Mouse (Mus musculus): ENCODE results near the gene Fdxr. TPM values are rescaled to one million over a fixed set of nuclear protein-coding genes. Genes with fewer than 3 reads are reported as not detected.

Fdxr gene
- 5.7 and 6.2 TPM in 2 replicates for polyA plus RNA-seq (2015; fragmentation: Nextera tagmentation; extraction: Ambion mirVana)

GRCm38 (mm10) chr11:115276780-115277603, at the start of gene Fdxr:
Gene Fdxr, minus strand, starts transcription at chr11:115277050.

GRCm38 (mm10) chr11:115321906-115322693, 45.2 kb upstream of the Fdxr start, which contains the start of gene Ush1g:
Gene Ush1g, minus strand, starts transcription at chr11:115322041.

GRCm38 (mm10) chr11:115306863-115307262, 30.0 kb upstream of the Fdxr start, which contains the start of gene Otop2:
Gene Otop2, plus strand, starts transcription at chr11:115307163.

GRCm38 (mm10) chr11:115297214-115297826, 20.5 kb upstream of the Fdxr start, which contains the start of gene Fads6:
Gene Fads6, minus strand, starts transcription at chr11:115297663.

GRCm38 (mm10) chr11:115267061-115267883, 9.6 kb downstream of the Fdxr start, which contains the start of gene Grin2c:
Gene Grin2c, minus strand, starts transcription at chr11:115267243.

Small RNA genes within 50 kb of the gene (microRNA-seq; reads per million reads assigned to microRNA genes)
- not detected for gene Gm25837

Other genes with a start within 250 kb of the Fdxr start
- 0.16 TPM in 1 of 2 replicates, not detected in the other for gene Cd300ld5, start 239.3 kb downstream of the Fdxr start, polyA plus RNA-seq (2015; fragmentation: Nextera tagmentation; extraction: Ambion mirVana)
- gene Cd300ld3, start 228.6 kb downstream of the Fdxr start, polyA plus RNA-seq (2015; fragmentation: Nextera tagmentation; extraction: Ambion mirVana): not detected in 2 replicates
- gene Cd300e, start 214.9 kb downstream of the Fdxr start, polyA plus RNA-seq (2015; fragmentation: Nextera tagmentation; extraction: Ambion mirVana): not detected in 2 replicates
- 0.52 and 0.54 TPM in 2 replicates for gene Rab37, start 185.6 kb downstream of the Fdxr start, polyA plus RNA-seq (2015; fragmentation: Nextera tagmentation; extraction: Ambion mirVana)
- 1.1 and 9.2 TPM in 2 replicates for gene Cd300lf, start 143.1 kb downstream of the Fdxr start, polyA plus RNA-seq (2015; fragmentation: Nextera tagmentation; extraction: Ambion mirVana)
- gene Slc9a3r1, start 113.7 kb downstream of the Fdxr start, polyA plus RNA-seq (2015; fragmentation: Nextera tagmentation; extraction: Ambion mirVana): 87.0 and 97.9 TPM in 2 replicates
- gene Tmem104, start 89.6 kb downstream of the Fdxr start, polyA plus RNA-seq (2015; fragmentation: Nextera tagmentation; extraction: Ambion mirVana): 9.5 and 12.8 TPM in 2 replicates
- gene Nat9, start 89.2 kb downstream of the Fdxr start, polyA plus RNA-seq (2015; fragmentation: Nextera tagmentation; extraction: Ambion mirVana): 14.3 and 23.2 TPM in 2 replicates
- 0.16 and 0.17 TPM in 2 replicates for gene Grin2c, start 9.8 kb downstream of the Fdxr start, polyA plus RNA-seq (2015; fragmentation: Nextera tagmentation; extraction: Ambion mirVana)
- gene Fads6, start 20.6 kb upstream of the Fdxr start, polyA plus RNA-seq (2015; fragmentation: Nextera tagmentation; extraction: Ambion mirVana): 0.26 and 0.30 TPM in 2 replicates
- not detected in 2 replicates for gene Otop2, start 30.1 kb upstream of the Fdxr start, polyA plus RNA-seq (2015; fragmentation: Nextera tagmentation; extraction: Ambion mirVana)
- not detected in 2 replicates for gene Ush1g, start 45.0 kb upstream of the Fdxr start, polyA plus RNA-seq (2015; fragmentation: Nextera tagmentation; extraction: Ambion mirVana)
- not detected in 2 replicates for gene Otop3, start 57.7 kb upstream of the Fdxr start, polyA plus RNA-seq (2015; fragmentation: Nextera tagmentation; extraction: Ambion mirVana)
- gene Hid1, start 90.7 kb upstream of the Fdxr start, polyA plus RNA-seq (2015; fragmentation: Nextera tagmentation; extraction: Ambion mirVana): 11.1 and 12.8 TPM in 2 replicates
- 7.2 and 7.3 TPM in 2 replicates for gene Cdr2l, start 104.9 kb upstream of the Fdxr start, polyA plus RNA-seq (2015; fragmentation: Nextera tagmentation; extraction: Ambion mirVana)
- 131 and 132 TPM in 2 replicates for gene Mrpl58, start 126.7 kb upstream of the Fdxr start, polyA plus RNA-seq (2015; fragmentation: Nextera tagmentation; extraction: Ambion mirVana)
- 784 and 794 TPM in 2 replicates for gene Atp5h, start 142.9 kb upstream of the Fdxr start, polyA plus RNA-seq (2015; fragmentation: Nextera tagmentation; extraction: Ambion mirVana)
- gene Kctd2, start 143.1 kb upstream of the Fdxr start, polyA plus RNA-seq (2015; fragmentation: Nextera tagmentation; extraction: Ambion mirVana): 11.1 and 11.3 TPM in 2 replicates
- gene Trim80, start 163.5 kb upstream of the Fdxr start, polyA plus RNA-seq (2015; fragmentation: Nextera tagmentation; extraction: Ambion mirVana): not detected in 2 replicates
- gene Slc16a5, start 185.4 kb upstream of the Fdxr start, polyA plus RNA-seq (2015; fragmentation: Nextera tagmentation; extraction: Ambion mirVana): 0.22 and 0.33 TPM in 2 replicates
- gene Armc7, start 198.6 kb upstream of the Fdxr start, polyA plus RNA-seq (2015; fragmentation: Nextera tagmentation; extraction: Ambion mirVana): 4.4 and 5.6 TPM in 2 replicates
- 85.1 and 95.3 TPM in 2 replicates for gene Nt5c, start 214.8 kb upstream of the Fdxr start, polyA plus RNA-seq (2015; fragmentation: Nextera tagmentation; extraction: Ambion mirVana)
- 154 and 157 TPM in 2 replicates for gene Jpt1, start 237.3 kb upstream of the Fdxr start, polyA plus RNA-seq (2015; fragmentation: Nextera tagmentation; extraction: Ambion mirVana)

All from urinary bladder, postnatal 0 days (tissue).